Mouse (Mus musculus): Measurements from ENCODE around the gene Zfp512b. TPM values are rescaled to one million over a fixed set of nuclear protein-coding genes. Genes with fewer than 3 reads are reported as not detected.

Gene Zfp512b
- polyA plus RNA-seq, 1 experiment from 2014 or later, result 63.5 TPM

GRCm38 (mm10) chr2:181598454-181599351 is 6.1 kb upstream of the Zfp512b start, which contains the start of gene Samd10:
Samd10 (minus strand) TSS chr2:181599212.
- H3K9me3 ChIP-seq, result no peaks in the 10 kb centered on the region
- peak within 1 kb of the TSS; percentile 87 for H3K4me2 ChIP-seq
- H3K27me3 ChIP-seq, result peaks cover 27% of the 10 kb centered on the region
- peaks cover 27% of the 10 kb centered on the region for H3K4me1 ChIP-seq (replicated peaks)
- H3K4me3 ChIP-seq (replicated peaks), result peak within 1 kb of the TSS; percentile 67
- no peak for ATAC-seq (ENCODE audit: insufficient number of reproducible peaks, insufficient read depth, low FRiP score, low TSS enrichment, low read depth)
- peak within 1 kb of the TSS; percentile 69 for H3K9ac ChIP-seq (replicated peaks)
- no peaks in the 10 kb centered on the region for H3K36me3 ChIP-seq
- WGBS, result 2% methylated on average over 71 of the region's 71 CpGs
- H3K27ac ChIP-seq, result 0 out of 2 replicates have a peak within 1 kb of the TSS, but pooled peaks have one; percentile 23

GRCm38 (mm10) chr2:181597378-181598061 is 4.9 kb upstream of the Zfp512b start:
- 70% methylated on average over 7 of the region's 7 CpGs for WGBS
- Histone ChIP-seq H3K9me3 (no peaks in the 10 kb centered on the region), H3K4me2 (no peak overlapping the region), H3K27me3 (peaks cover 27% of the 10 kb centered on the region), H3K9ac (replicated peaks) (no peak overlapping the region), H3K36me3 (no peaks in the 10 kb centered on the region), H3K27ac (no peak overlapping the region), H3K4me1 (replicated peaks) (peaks cover 29% of the 10 kb centered on the region), H3K4me3 (replicated peaks) (no peak overlapping the region)
- no peak for ATAC-seq (ENCODE audit: insufficient number of reproducible peaks, insufficient read depth, low FRiP score, low TSS enrichment, low read depth)

- Histone ChIP-seq H3K36me3 (no peaks in the 10 kb centered on the region), H3K4me1 (replicated peaks) (peaks cover 27% of the 10 kb centered on the region), H3K4me2 (no peak overlapping the region), H3K27me3 (peaks cover 27% of the 10 kb centered on the region), H3K9ac (replicated peaks) (no peak overlapping the region), H3K27ac (no peak overlapping the region), H3K9me3 (no peaks in the 10 kb centered on the region), H3K4me3 (replicated peaks) (no peak overlapping the region)
- 41% methylated on average over 6 of the region's 6 CpGs for WGBS
- ATAC-seq (ENCODE audit: insufficient number of reproducible peaks, insufficient read depth, low FRiP score, low TSS enrichment, low read depth), result no peak
These were observed 3.8 kb upstream of the Zfp512b start for GRCm38 (mm10) chr2:181596221-181596960.

GRCm38 (mm10) chr2:181594946-181595696 is 2.5 kb upstream of the Zfp512b start:
- Histone ChIP-seq H3K27ac (no peak overlapping the region), H3K4me1 (replicated peaks) (peaks cover 27% of the 10 kb centered on the region), H3K4me3 (replicated peaks) (no peak overlapping the region), H3K4me2 (no peak overlapping the region), H3K27me3 (peaks cover 24% of the 10 kb centered on the region), H3K36me3 (peaks cover 8% of the 10 kb centered on the region), H3K9ac (replicated peaks) (no peak overlapping the region), H3K9me3 (no peaks in the 10 kb centered on the region)
- ATAC-seq (ENCODE audit: insufficient number of reproducible peaks, insufficient read depth, low FRiP score, low TSS enrichment, low read depth), result no peak
- WGBS, result 71% methylated on average over 4 of the region's 4 CpGs

- no peak for ATAC-seq (ENCODE audit: insufficient number of reproducible peaks, insufficient read depth, low FRiP score, low TSS enrichment, low read depth)
- H3K4me1 ChIP-seq (replicated peaks), result peaks cover 27% of the 10 kb centered on the region
- H3K9ac ChIP-seq (replicated peaks), result no peak overlapping the region
- H3K4me3 ChIP-seq (replicated peaks), result no peak overlapping the region
- no peaks in the 10 kb centered on the region for H3K9me3 ChIP-seq
- H3K27me3 ChIP-seq, result peaks cover 14% of the 10 kb centered on the region
- H3K4me2 ChIP-seq, result no peak overlapping the region
- H3K27ac ChIP-seq, result no peak overlapping the region
- peaks cover 20% of the 10 kb centered on the region for H3K36me3 ChIP-seq
These were observed 1.3 kb upstream of the Zfp512b start for GRCm38 (mm10) chr2:181593937-181594336.

GRCm38 (mm10) chr2:181593042-181593421 is 429 bp upstream of the Zfp512b start:
- Histone ChIP-seq H3K4me2 (peak overlapping the region; percentile 85), H3K36me3 (peaks cover 29% of the 10 kb centered on the region), H3K27me3 (peaks cover 4% of the 10 kb centered on the region; the same call in 1 of the 2 replicates), H3K4me3 (replicated peaks) (peak overlapping the region; percentile 95), H3K27ac (peak overlapping the region; percentile 82; the same call in 1 of the 2 replicates), H3K9me3 (no peaks in the 10 kb centered on the region), H3K9ac (replicated peaks) (peak overlapping the region; percentile 89), H3K4me1 (replicated peaks) (peaks cover 20% of the 10 kb centered on the region)
- ATAC-seq (ENCODE audit: insufficient number of reproducible peaks, insufficient read depth, low FRiP score, low TSS enrichment, low read depth), result peak; percentile 13; the same call in 1 of the 2 replicates
- 6% methylated on average over 6 of the region's 6 CpGs for WGBS

- Histone ChIP-seq H3K27ac (peak within 1 kb of the TSS; percentile 82), H3K4me2 (peak within 1 kb of the TSS; percentile 85), H3K4me3 (replicated peaks) (peak within 1 kb of the TSS; percentile 95), H3K9me3 (no peaks in the 10 kb centered on the region), H3K36me3 (peaks cover 43% of the 10 kb centered on the region), H3K4me1 (replicated peaks) (peaks cover 17% of the 10 kb centered on the region), H3K9ac (replicated peaks) (peak within 1 kb of the TSS; percentile 89), H3K27me3 (no peaks in the 10 kb centered on the region)
- ATAC-seq (ENCODE audit: insufficient number of reproducible peaks, insufficient read depth, low FRiP score, low TSS enrichment, low read depth), result no peak
- WGBS, result 28% methylated on average over 5 of the region's 5 CpGs
These were observed 996 bp downstream of the Zfp512b start, which contains the start of gene Prpf6 for GRCm38 (mm10) chr2:181591528-181592085. Prpf6 (plus strand) TSS chr2:181591868.

GRCm38 (mm10) chr2:181590471-181590870 is 2.1 kb downstream of the Zfp512b start:
- 0 out of 2 replicates have a peak overlapping the region, but pooled peaks have one; percentile 8 for H3K9ac ChIP-seq (replicated peaks)
- ATAC-seq (ENCODE audit: insufficient number of reproducible peaks, insufficient read depth, low FRiP score, low TSS enrichment, low read depth), result no peak
- WGBS, result 93% methylated on average over 5 of the region's 5 CpGs
- H3K36me3 ChIP-seq, result peaks cover 54% of the 10 kb centered on the region
- H3K27ac ChIP-seq, result no peak overlapping the region
- no peaks in the 10 kb centered on the region for H3K9me3 ChIP-seq
- H3K4me3 ChIP-seq (replicated peaks), result no peak overlapping the region
- no peak overlapping the region for H3K4me2 ChIP-seq
- peaks cover 17% of the 10 kb centered on the region for H3K4me1 ChIP-seq (replicated peaks)
- no peaks in the 10 kb centered on the region for H3K27me3 ChIP-seq

GRCm38 (mm10) chr2:181589732-181590105 is 2.9 kb downstream of the Zfp512b start:
- H3K36me3 ChIP-seq, result peaks cover 62% of the 10 kb centered on the region
- WGBS, result 95% methylated on average over 9 of the region's 9 CpGs
- H3K4me1 ChIP-seq (replicated peaks), result peaks cover 17% of the 10 kb centered on the region
- H3K9ac ChIP-seq (replicated peaks), result no peak overlapping the region
- H3K4me3 ChIP-seq (replicated peaks), result no peak overlapping the region
- no peak for ATAC-seq (ENCODE audit: insufficient number of reproducible peaks, insufficient read depth, low FRiP score, low TSS enrichment, low read depth)
- H3K27ac ChIP-seq, result no peak overlapping the region
- no peak overlapping the region for H3K4me2 ChIP-seq
- no peaks in the 10 kb centered on the region for H3K27me3 ChIP-seq
- no peaks in the 10 kb centered on the region for H3K9me3 ChIP-seq

GRCm38 (mm10) chr2:181589011-181589731 is 3.4 kb downstream of the Zfp512b start:
- H3K4me2 ChIP-seq, result no peak overlapping the region
- no peak overlapping the region for H3K27ac ChIP-seq
- peaks cover 17% of the 10 kb centered on the region for H3K4me1 ChIP-seq (replicated peaks)
- no peaks in the 10 kb centered on the region for H3K27me3 ChIP-seq
- 94% methylated on average over 10 of the region's 10 CpGs for WGBS
- H3K9me3 ChIP-seq, result no peaks in the 10 kb centered on the region
- H3K4me3 ChIP-seq (replicated peaks), result no peak overlapping the region
- H3K36me3 ChIP-seq, result peaks cover 67% of the 10 kb centered on the region
- no peak for ATAC-seq (ENCODE audit: insufficient number of reproducible peaks, insufficient read depth, low FRiP score, low TSS enrichment, low read depth)
- no peak overlapping the region; the same call in 1 of the 2 replicates for H3K9ac ChIP-seq (replicated peaks)
